Mouse (Mus musculus) thymus, adult 2 months (tissue): ENCODE measurements around the gene Slc9b2.

ENCODE experiments used
- CTCF ChIP-seq: fragments of 200-500 bp; IDR thresholded peaks from 2 replicates; pipeline ENCODE4 v1.5.1; 2012; ENCODE audit warnings: mild to moderate bottlenecking, control low read depth, low read length, moderate library complexity, borderline replicate concordance; ENCODE audit not compliant: control insufficient read depth, poor library complexity, insufficient read depth; ENCODE audit errors: extremely low read depth
- POLR2A ChIP-seq: fragments of 200-500 bp; IDR thresholded peaks from 2 replicates; pipeline ENCODE4 v1.6.1; 2012; ENCODE audit warnings: mild to moderate bottlenecking, low read length, control low read depth, moderate library complexity; ENCODE audit not compliant: control insufficient read depth, poor library complexity, insufficient read depth; ENCODE audit errors: extremely low read depth

DNA sequence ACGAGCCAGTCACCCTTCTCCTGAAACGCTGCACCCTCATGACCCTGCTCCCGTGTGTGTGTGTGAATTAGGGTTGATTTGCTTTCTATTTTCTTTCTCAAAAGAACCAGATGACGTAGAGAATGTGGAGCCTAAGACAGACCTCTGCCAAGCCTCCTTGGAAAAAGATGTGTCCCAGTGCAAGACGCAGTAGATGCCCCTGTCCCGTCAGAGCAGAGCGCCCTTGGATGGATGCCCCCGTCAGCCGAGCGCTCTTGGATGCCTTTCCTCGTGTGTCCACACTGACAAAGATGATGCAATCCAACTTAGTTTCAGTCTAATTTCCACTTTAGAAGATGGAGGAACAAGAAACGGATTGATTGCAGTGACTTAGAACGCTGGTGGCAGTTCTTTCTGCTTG is 34.5 kb upstream of the Slc9b2 start:
- no peak for TF ChIP-seq CTCF
- TF ChIP-seq POLR2A = no peak
